Mouse (Mus musculus): ENCODE measurements around the gene Srrm4.

GRCm38 (mm10) chr5:116459970-116460369, 131.6 kb downstream of the Srrm4 start:
- TF ChIP-seq MAFK (IDR thresholded peaks at IDR 0.05; ENCODE audit: insufficient read depth, low read depth, low read length) (no peak), HCFC1 (IDR thresholded peaks at IDR 0.05; ENCODE audit: borderline replicate concordance, insufficient read depth, low read length) (no peak), ZC3H11A (IDR thresholded peaks at IDR 0.05; ENCODE audit: borderline replicate concordance, low read depth, low read length) (no peak), ZNF384 (IDR thresholded peaks at IDR 0.05; ENCODE audit: low read depth, low read length) (no peak)
